Comparison of ENCODE assay signal across 13 mouse cellular contexts in genomic region chr13:58971449-58971903, GRCm38 (mm10).
DNase-seq lines count a peak whose midpoint lies in the region; ATAC-seq and TF ChIP-seq lines count a peak whose summit lies in the region.
"Had no signal": no experiment of that assay in that cellular context is flagged by ENCODE, and none has a peak within 500 bp of the region (broad histone marks: within the 10 kb centered on the region; RNA-seq: fewer than 3 reads in every experiment).

No protein-coding gene starts in this region.

- H3K36me3 ChIP-seq in limb, embryonic 10.5 days, result no peaks in the 10 kb centered on the region
- H3K36me3 ChIP-seq: heart, embryonic 13.5 days; lung, embryonic 15.5 days had no signal

- peaks cover 34% of the 10 kb centered on the region for H3K4me1 ChIP-seq in limb, embryonic 10.5 days
- H3K4me1 ChIP-seq in olfactory bulb, adult 2 months (ENCODE audit: control insufficient read depth, insufficient read depth, low read length), result peaks cover 18% of the 10 kb centered on the region
- H3K4me1 ChIP-seq: lung, embryonic 15.5 days had no signal

- peak; percentile 16 to 44 for DNase-seq in urinary bladder, adult 18-20 months (ENCODE audit: low spot score in 2 of 2)
- DNase-seq in urinary bladder, postnatal 10 days (ENCODE audit: low spot score), result no peak
- peak; percentile 19 for DNase-seq in fibroblast of lung, adult 2 months (ENCODE audit: low read depth)
- no peak for DNase-seq in limb, embryonic 10.5 days (ENCODE audit: low spot score)
- DNase-seq in heart, adult 8-10 months (ENCODE audit: low spot score), result no peak
- DNase-seq in heart, postnatal 25 days (ENCODE audit: low spot score), result no peak
- DNase-seq: kidney, adult 8-10 months; thymus, adult 2 months had no signal

- TF ChIP-seq CTCF in olfactory bulb, adult 2 months (IDR thresholded peaks at IDR 0.05; ENCODE audit: insufficient read depth, low read depth, low read length), result no peak

- peak overlapping the region; percentile 77 for H3K27ac ChIP-seq in limb, embryonic 10.5 days
- H3K27ac ChIP-seq in olfactory bulb, adult 2 months (ENCODE audit: insufficient read depth, low read depth, low read length), result peak overlapping the region; percentile 60; the same call in 1 of the 2 replicates
- H3K27ac ChIP-seq: heart, embryonic 13.5 days; lung, embryonic 15.5 days had no signal

- intact Hi-C loops in heart, postnatal 25 days (cut with DNase I), result no loop called here

- no peaks in the 10 kb centered on the region for H3K9me3 ChIP-seq in limb, embryonic 10.5 days (replicated peaks)
- H3K9me3 ChIP-seq: heart, embryonic 13.5 days; lung, embryonic 15.5 days had no signal

- TF ChIP-seq POLR2A in olfactory bulb, adult 2 months (IDR thresholded peaks at IDR 0.05; ENCODE audit: insufficient read depth, low read depth, low read length), result no peak

- no peak overlapping the region for H3K4me3 ChIP-seq in limb, embryonic 10.5 days
- H3K4me3 ChIP-seq in olfactory bulb, adult 2 months (ENCODE audit: insufficient read depth, low read depth, low read length), result no peak overlapping the region
- H3K4me3 ChIP-seq: heart, embryonic 13.5 days; lung, embryonic 15.5 days had no signal

- 30% methylated on average over 5 of the region's 5 CpGs for WGBS in limb, embryonic 10.5 days
- WGBS in olfactory bulb, adult 2 months, result 32% methylated on average over 5 of the region's 5 CpGs

- no peaks in the 10 kb centered on the region for H3K27me3 ChIP-seq in limb, embryonic 10.5 days (ENCODE audit: low read depth, poor library complexity, severe bottlenecking)
- H3K27me3 ChIP-seq: heart, embryonic 13.5 days; lung, embryonic 15.5 days had no signal

- no peak for ATAC-seq in cerebellum, adult (ENCODE audit: insufficient number of reproducible peaks, low FRiP score, low TSS enrichment)
- ATAC-seq: activated CD4-positive, CD25-positive, alpha-beta regulatory T cell, adult 4 months had no signal

Comparison
In these comparisons a context has a peak if more than half of its experiments do, and no peak if none do; other contexts are left out.
1. DNase-seq: peak in urinary bladder, adult 18-20 months (2 of 2) and fibroblast of lung, adult 2 months (single experiment); none in urinary bladder, postnatal 10 days (single experiment), limb, embryonic 10.5 days (single experiment), heart, adult 8-10 months (single experiment) and heart, postnatal 25 days (single experiment).